Mouse (Mus musculus) forebrain, embryonic 15.5 days (tissue): ENCODE data around the gene Parvb. TPM values are rescaled to one million over a fixed set of nuclear protein-coding genes. Genes with fewer than 3 reads are reported as not detected.

ENCODE experiments used
- ATAC-seq: fragments of 200-750 bp; cut with Nextera tagmentation; replicated peaks from 2 replicates; pipeline ENCODE4 v1.8.0; 2017; ENCODE audit warnings: mild to moderate bottlenecking, moderate TSS enrichment, moderate library complexity
- H3K27ac ChIP-seq: fragments of 300-500 bp; sonication (generic); replicated peaks from 2 replicates; pipeline ENCODE4 v1.5.1; 2015; ENCODE audit warnings: mild to moderate bottlenecking, inconsistent platforms
- H3K27me3 ChIP-seq: fragments of 300-500 bp; sonication (generic); 2 replicates; pipeline ENCODE4 v1.6.1; 2015; ENCODE audit warnings: inconsistent platforms
- H3K36me3 ChIP-seq: fragments of 300-500 bp; sonication (generic); 2 replicates; pipeline ENCODE4 v1.6.1; 2015; ENCODE audit warnings: mild to moderate bottlenecking, inconsistent platforms
- H3K4me1 ChIP-seq: fragments of 300-500 bp; sonication (generic); 2 replicates; pipeline ENCODE4 v1.6.1; 2015; ENCODE audit warnings: inconsistent platforms
- H3K4me2 ChIP-seq: fragments of 300-500 bp; sonication (generic); replicated peaks from 2 replicates; pipeline ENCODE4 v1.6.1; 2015; ENCODE audit warnings: mild to moderate bottlenecking, inconsistent platforms
- H3K4me3 ChIP-seq: fragments of 300-500 bp; sonication (generic); 2 replicates; pipeline ENCODE4 v1.5.1; 2015; ENCODE audit warnings: mild to moderate bottlenecking, inconsistent platforms
- H3K9ac ChIP-seq: fragments of 300-500 bp; sonication (generic); replicated peaks from 2 replicates; pipeline ENCODE4 v1.6.1; 2015; ENCODE audit warnings: mild to moderate bottlenecking, inconsistent platforms
- H3K9me3 ChIP-seq: fragments of 300-500 bp; sonication (generic); 2 replicates; pipeline ENCODE4 v1.6.1; 2016; ENCODE audit warnings: inconsistent platforms
- WGBS: fragments of 180-500 bp; shearing (Covaris S2); methylation state at CpG from one replicate; pipeline ENCODE4 v1.1.7; 2015; ENCODE audit warnings: mixed read lengths; 5-methylcytosine and 5-hydroxymethylcytosine counted together
- polyA plus RNA-seq: library from polyadenylated mRNA; unstranded; fragments of >200 nt; fragmentation: Nextera tagmentation; extraction: Ambion mirVana; gene quantifications from 2 replicates; pipeline ENCODE4 v1.2.1, GENCODE M21; 2015

Gene Parvb
- polyA plus RNA-seq, 1 experiment from 2014 or later: 3.8 TPM

DNA sequence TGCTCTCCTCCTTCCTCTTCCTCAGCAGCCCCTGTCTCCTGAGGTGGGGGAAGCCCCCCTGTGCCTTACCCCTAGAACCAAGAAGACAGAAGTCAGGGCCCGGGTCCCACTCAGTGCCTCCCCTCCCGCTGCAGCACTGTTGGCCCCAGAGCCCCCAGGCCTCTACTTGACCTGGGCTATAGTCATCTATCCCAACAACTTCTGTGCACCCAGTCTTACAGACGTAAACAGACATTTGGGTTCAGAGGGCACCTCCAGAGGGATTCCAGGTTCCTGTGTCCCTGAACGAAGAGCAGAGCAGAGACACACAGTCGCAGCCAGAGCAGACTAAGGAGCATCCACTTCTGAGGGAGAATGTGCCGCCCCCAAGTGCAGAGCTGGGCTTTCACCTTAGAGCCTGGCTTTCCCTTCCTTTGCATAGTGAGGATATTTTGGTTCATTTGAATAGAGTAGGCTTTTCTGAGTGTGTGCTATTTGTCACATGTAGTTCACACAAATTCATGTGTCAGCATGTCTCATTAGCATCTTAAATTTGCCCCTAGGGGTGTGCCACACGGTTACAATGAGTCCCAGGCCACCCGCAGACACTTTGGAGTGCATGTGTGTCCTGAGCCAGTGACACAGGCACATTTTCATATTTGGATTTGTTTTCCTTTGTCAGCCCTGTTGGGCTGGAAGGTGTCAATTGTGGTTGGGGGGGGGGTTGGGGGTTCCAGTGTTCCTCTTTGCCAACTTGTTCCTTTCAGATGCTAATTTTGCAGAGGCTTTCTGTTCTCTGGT lies 70.0 kb downstream of the Parvb start:
- WGBS: 11% methylated on average over 8 of the region's 8 CpGs
- Histone ChIP-seq H3K27ac (peak overlapping the region; percentile 72), H3K27me3 (no peaks in the 10 kb centered on the region), H3K36me3 (no peaks in the 10 kb centered on the region), H3K4me1 (peaks cover 74% of the 10 kb centered on the region), H3K9ac (no peak overlapping the region), H3K9me3 (no peaks in the 10 kb centered on the region), H3K4me3 (no peak overlapping the region), H3K4me2 (no peak overlapping the region)
- ATAC-seq: peak; percentile 56

DNA sequence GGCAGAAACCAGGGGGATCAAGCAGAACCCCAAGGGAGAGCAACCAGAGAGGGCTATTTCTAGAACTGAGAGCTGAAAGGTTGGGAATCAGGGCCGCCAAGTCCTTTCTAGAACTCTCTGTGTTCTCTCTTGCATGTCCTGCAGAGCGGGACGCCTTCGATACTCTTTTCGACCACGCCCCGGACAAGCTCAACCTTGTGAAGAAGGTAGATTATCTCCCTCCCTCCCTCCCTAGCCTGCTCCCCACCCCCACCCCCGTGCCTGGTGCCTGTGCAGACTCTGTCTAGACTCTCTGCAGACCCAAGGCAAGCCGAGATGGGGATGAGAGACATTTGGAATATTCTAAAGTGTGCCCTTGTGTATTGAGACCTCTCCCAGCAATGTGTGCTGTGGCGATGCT lies 71.4 kb downstream of the Parvb start:
- no peaks in the 10 kb centered on the region for H3K27me3 ChIP-seq
- H3K4me3 ChIP-seq: no peak overlapping the region
- H3K36me3 ChIP-seq: no peaks in the 10 kb centered on the region
- no peak for ATAC-seq
- H3K4me1 ChIP-seq: peaks cover 73% of the 10 kb centered on the region
- H3K4me2 ChIP-seq: no peak overlapping the region
- H3K27ac ChIP-seq: no peak overlapping the region
- H3K9me3 ChIP-seq: no peaks in the 10 kb centered on the region
- 66% methylated on average over 10 of the region's 10 CpGs for WGBS
- no peak overlapping the region for H3K9ac ChIP-seq

DNA sequence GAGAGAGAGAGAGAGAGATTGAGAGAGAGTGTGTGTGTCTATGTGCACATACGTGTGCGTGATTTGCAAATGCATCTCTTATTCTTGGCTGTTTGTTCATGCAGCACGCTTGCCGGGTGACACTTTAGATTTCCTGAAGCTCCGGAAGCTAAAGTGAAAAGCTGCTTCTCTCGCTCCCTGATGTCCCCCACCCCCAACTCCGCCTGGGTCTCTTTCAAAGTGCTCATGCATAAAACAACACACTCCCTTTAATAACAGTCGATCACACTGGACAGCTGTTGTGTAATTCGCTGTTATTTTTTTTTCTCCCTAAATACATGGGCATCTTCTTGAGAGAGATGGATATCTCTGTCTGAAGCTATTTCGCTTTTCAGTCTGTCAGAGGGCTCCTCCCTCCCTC lies 73.5 kb downstream of the Parvb start:
- Histone ChIP-seq H3K9me3 (no peaks in the 10 kb centered on the region), H3K4me1 (peaks cover 65% of the 10 kb centered on the region), H3K27ac (peak overlapping the region; percentile 67), H3K36me3 (no peaks in the 10 kb centered on the region), H3K4me2 (no peak overlapping the region), H3K4me3 (no peak overlapping the region), H3K9ac (no peak overlapping the region), H3K27me3 (no peaks in the 10 kb centered on the region)
- WGBS: 35% methylated on average over 10 of the region's 10 CpGs
- ATAC-seq: no peak

DNA sequence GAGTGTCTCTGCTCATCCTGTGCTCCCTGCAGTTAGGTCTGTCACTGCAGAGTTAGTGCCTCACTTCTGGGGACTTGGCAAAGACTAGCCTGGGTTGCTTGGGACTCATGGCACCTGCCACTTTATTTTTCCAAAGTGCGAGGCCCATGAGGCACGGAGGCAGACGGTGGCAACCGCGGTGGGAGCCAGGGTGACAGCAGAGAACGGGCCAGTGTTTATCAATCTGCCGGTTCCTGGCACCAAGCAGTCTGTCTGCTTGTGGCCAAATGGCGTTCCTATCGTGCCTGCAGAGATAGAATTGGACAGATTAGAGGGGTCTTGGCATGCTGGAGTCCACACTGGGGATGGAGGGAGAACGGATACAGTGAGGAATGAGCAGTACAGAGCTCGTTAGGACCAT lies 78.4 kb downstream of the Parvb start:
- no peaks in the 10 kb centered on the region for H3K27me3 ChIP-seq
- WGBS: 39% methylated on average over 11 of the region's 11 CpGs

DNA sequence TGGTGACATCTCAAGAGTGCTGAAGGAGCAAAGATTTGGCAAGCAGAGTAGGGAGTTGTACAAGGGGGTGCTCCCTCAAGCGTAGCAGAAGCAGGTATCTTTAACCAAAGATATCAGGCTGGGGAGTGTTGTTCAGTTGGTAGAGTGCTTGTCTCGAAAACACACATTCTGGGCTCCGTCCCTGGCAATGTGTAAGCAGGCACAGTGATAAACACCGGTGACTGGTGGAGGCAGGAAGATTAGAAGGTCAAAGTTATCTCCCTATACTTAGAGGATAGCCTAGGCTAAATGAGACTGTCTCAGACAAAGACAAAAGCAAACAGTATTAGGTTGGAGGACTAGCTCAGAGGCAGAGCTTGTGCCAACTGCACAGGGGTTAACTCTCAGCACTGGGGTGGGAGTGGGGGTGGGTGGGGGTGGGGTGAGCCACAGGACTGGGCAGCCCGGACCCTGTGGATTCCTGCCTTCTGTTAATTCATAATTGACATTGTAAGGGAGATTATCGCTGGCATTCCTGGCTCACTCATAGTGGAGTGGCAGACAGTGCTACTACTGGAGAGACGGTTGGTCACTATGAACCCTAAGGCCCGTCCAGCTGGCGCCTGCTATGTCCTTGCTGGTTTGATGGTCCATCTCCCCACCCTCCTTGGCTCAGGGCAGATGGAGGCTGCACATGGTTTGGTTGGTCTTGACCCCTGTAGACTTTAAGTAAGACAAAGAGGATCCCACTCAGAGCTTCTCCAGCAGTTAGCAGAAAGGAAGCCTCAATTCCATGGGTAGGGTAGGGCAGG lies 79.6 kb downstream of the Parvb start:
- Histone ChIP-seq H3K4me1 (peaks cover 42% of the 10 kb centered on the region), H3K9ac (no peak overlapping the region), H3K27ac (no peak overlapping the region), H3K4me2 (no peak overlapping the region), H3K4me3 (no peak overlapping the region), H3K9me3 (no peaks in the 10 kb centered on the region), H3K27me3 (no peaks in the 10 kb centered on the region), H3K36me3 (no peaks in the 10 kb centered on the region)
- ATAC-seq: no peak
- WGBS: 78% methylated on average over 9 of the region's 9 CpGs

More for the DNA sequence above, 78.4 kb downstream of the Parvb start:
- ATAC-seq: peak; percentile 69
- H3K4me2 ChIP-seq: no peak overlapping the region
- no peak overlapping the region for H3K4me3 ChIP-seq
- H3K9me3 ChIP-seq: no peaks in the 10 kb centered on the region
- H3K9ac ChIP-seq: no peak overlapping the region
- peak overlapping the region; percentile 67 for H3K27ac ChIP-seq
- no peaks in the 10 kb centered on the region for H3K36me3 ChIP-seq
- peaks cover 43% of the 10 kb centered on the region for H3K4me1 ChIP-seq

DNA sequence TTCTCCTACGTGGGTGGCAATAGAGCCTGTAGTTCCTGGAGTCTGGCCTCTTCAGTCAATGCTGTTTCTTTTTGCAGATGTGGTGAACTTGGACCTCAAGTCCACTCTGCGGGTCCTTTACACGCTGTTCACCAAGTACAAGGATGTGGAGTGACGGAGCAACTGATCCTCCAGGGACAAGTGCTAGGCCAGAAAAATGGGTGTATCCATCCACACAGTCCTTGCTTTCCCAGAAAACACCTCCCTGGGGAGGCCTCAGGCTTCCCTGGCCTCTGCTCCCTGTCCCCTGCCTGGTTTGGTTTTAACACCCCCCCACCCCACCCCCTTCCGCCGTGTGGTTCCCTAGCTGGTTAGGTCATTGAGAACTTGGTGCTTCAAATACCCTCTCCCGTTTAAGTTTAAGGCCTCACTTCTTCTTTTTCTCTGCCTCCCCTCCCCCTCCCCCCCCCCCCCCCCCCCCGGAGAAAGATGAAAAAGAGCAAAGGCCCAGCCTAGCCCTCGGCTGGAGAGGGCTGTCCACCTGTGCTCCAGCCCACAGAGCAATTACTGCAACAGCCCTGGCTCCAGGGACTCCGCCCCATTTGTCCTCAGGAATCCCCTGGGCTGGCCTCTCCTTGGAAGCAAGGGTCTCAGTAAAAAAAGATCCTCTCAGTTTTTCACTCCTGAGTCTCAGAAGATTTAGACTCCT lies 81.2 kb downstream of the Parvb start:
- no peak overlapping the region for H3K4me2 ChIP-seq
- no peaks in the 10 kb centered on the region for H3K27me3 ChIP-seq
- 56% methylated on average over 9 of the region's 10 CpGs for WGBS
- ATAC-seq: no peak
- no peak overlapping the region for H3K4me3 ChIP-seq
- H3K27ac ChIP-seq: no peak overlapping the region
- H3K36me3 ChIP-seq: no peaks in the 10 kb centered on the region
- no peaks in the 10 kb centered on the region for H3K9me3 ChIP-seq
- no peak overlapping the region for H3K9ac ChIP-seq
- H3K4me1 ChIP-seq: peaks cover 42% of the 10 kb centered on the region

DNA sequence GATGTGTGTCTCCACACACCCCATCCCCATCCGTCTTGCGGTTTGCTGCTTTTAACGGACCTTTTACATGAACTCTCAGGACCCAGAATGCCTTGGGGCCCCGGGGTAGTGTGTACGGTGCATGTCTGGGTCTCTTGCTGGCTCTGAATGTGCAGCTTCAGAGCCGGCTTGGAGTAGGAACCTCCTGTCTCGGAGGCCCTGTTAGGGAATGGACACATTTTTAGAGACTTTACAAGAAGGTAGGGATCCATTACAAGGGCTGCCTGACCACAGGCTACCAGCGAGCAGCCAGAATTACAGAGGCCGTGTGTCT lies 81.7 kb downstream of the Parvb start:
- Histone ChIP-seq H3K4me2 (no peak overlapping the region), H3K9ac (no peak overlapping the region), H3K36me3 (no peaks in the 10 kb centered on the region), H3K4me3 (no peak overlapping the region), H3K27me3 (no peaks in the 10 kb centered on the region), H3K27ac (no peak overlapping the region), H3K4me1 (peaks cover 42% of the 10 kb centered on the region), H3K9me3 (no peaks in the 10 kb centered on the region)
- ATAC-seq: no peak
- 31% methylated on average over 9 of the region's 9 CpGs for WGBS

DNA sequence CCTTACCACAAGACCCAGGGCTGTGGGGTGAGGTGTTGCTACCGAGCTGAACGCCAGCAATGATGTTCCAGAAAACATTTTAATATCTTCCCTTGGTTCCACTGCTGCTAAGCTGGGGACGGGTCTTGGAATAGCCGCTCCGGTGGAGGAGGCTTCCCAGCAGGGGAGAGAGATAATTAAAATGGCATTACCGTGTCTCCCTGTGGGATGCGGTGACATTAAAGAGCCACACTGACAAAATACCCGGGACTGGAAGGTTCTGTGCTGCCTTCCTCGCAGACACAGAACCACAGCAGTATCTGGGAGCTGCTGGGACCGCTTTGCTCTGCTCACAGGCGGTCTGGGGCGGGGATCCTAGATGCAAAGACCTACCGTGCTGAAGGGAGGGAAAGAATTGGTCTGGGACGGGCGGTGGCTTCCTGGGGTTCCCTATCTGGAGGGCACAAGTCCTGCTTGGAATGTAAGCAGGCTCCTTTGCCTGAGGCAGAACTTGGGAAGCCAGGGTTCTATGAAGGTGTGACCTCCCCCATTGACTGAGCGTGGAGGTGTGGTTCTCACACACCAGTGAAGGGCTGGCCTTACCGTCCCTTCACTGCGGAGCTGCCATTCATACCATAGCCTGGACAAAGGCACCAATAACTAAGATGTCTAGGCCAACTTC lies 82.7 kb downstream of the Parvb start:
- 18% methylated on average over 18 of the region's 18 CpGs for WGBS
- Histone ChIP-seq H3K9me3 (no peaks in the 10 kb centered on the region), H3K36me3 (no peaks in the 10 kb centered on the region), H3K4me1 (peaks cover 34% of the 10 kb centered on the region), H3K27me3 (no peaks in the 10 kb centered on the region), H3K4me3 (no peak overlapping the region), H3K9ac (peak overlapping the region; percentile 15; the same call in 1 of the 2 replicates), H3K4me2 (no peak overlapping the region), H3K27ac (peak overlapping the region; percentile 37; the same call in 1 of the 2 replicates)
- ATAC-seq: no peak

DNA sequence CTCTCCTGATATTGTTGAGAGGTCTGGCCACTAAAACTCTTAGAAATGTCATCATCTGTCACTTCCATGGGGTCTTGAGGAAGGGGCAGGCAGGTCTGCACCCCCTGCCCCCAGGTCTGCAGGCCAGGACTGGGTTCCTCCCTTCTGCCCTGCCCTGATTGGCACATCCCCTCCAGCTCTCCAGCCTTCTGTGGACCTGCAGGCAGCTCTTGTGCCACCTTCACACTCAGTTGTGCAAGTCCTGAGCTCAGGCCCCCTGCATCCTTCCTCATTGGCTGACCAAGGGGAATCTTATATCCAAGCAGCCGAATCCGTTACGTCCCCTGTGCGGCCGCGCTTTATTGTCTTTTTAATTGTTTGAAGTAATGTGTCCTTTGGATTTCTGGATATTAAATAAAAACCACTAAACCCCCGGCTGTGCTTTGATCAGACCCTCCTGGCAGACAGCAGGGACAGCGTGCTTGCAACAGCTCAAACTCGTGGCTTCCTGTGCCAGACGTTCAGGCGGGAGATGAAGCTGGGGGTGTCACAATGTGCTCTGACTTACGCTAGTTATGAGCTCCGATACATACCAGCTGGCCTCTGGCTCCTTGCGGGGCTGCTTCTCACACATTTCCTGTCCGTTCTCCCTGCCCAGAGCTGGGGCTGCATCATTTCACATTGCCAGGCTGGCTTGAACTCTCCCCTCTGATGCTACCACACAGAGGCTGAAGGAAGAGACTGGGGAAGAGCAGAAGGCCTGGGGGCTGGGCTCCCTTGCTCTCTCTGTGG lies 83.6 kb downstream of the Parvb start:
- Histone ChIP-seq H3K4me1 (peaks cover 28% of the 10 kb centered on the region), H3K4me2 (no peak overlapping the region), H3K4me3 (no peak overlapping the region), H3K27me3 (no peaks in the 10 kb centered on the region), H3K9ac (no peak overlapping the region), H3K36me3 (no peaks in the 10 kb centered on the region), H3K9me3 (no peaks in the 10 kb centered on the region), H3K27ac (peak overlapping the region; percentile 40)
- no peak for ATAC-seq
- 52% methylated on average over 15 of the region's 15 CpGs for whole genome bisulfite sequencing

DNA sequence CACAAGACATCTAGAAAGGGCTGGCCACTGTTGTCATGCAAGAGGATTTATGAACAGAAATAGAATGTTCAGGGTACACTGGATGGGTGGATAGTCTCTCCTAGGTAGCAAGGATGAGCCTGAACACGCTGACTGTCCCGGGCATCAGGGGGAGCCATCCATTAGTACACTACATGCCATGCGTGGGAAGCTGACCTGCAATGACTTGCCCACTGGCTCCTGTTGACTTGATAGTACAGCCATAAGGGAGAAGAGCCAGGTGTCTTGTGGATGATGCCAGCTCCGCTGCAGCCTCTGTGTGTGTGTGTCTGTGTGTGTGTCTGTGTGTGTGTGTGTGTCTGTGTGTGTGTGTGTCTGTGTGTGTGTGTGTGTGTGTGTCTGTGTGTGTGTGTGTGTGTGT lies 87.5 kb downstream of the Parvb start:
- Histone ChIP-seq H3K36me3 (no peaks in the 10 kb centered on the region), H3K27ac (no peak overlapping the region), H3K9ac (no peak overlapping the region), H3K4me3 (no peak overlapping the region), H3K9me3 (no peaks in the 10 kb centered on the region), H3K4me1 (peaks cover 20% of the 10 kb centered on the region), H3K4me2 (no peak overlapping the region), H3K27me3 (no peaks in the 10 kb centered on the region)
- 95% methylated on average over 4 of the region's 4 CpGs for WGBS
- no peak for ATAC-seq

DNA sequence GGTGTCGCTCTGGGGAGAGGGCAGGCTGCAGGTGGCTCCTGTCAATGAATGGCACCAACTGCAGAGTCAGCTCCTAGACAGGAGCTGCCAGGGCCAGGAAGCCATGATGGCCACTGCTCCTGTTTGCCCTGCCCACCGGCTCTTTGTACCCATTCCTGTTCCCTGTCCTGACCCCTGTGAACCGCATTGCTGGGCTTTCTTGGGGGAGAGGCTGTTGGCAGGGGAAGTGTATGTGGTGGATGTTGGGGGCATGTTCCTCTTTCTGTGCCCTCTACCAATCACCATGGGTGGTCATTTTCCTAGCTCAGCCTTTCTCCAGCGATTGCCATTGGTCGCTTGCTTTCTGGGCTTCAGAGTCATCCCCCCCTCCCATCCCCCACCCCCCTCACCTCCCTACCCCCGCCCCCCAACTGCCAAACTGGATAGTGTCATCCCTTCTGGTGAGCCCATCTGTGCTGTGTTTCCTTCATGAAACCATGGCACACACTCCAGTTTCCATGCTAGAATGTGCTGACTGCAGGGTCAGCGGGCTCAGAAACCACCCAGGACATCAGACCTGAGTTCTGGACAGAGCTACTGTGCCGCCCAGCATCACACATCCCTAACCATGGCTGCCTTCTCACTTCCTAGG lies 89.8 kb downstream of the Parvb start:
- no peak for ATAC-seq
- Histone ChIP-seq H3K4me3 (no peak overlapping the region), H3K9ac (no peak overlapping the region), H3K4me1 (peaks cover 8% of the 10 kb centered on the region), H3K27me3 (no peaks in the 10 kb centered on the region), H3K36me3 (no peaks in the 10 kb centered on the region), H3K27ac (no peak overlapping the region), H3K9me3 (no peaks in the 10 kb centered on the region), H3K4me2 (no peak overlapping the region)
- WGBS: 72% methylated on average over 7 of the region's 8 CpGs
